8 mouse cellular contexts compared by ENCODE assay signal in genomic region chr8:122666338-122666764, GRCm38 (mm10). TPM values are rescaled to one million over a fixed set of nuclear protein-coding genes. Genes with fewer than 3 reads are reported as not detected.
A peak's percentile ranks its signal among the peaks of the same experiment; 100 is the strongest.
DNase-seq lines count a peak whose midpoint lies in the region; ATAC-seq and TF ChIP-seq lines count a peak whose summit lies in the region.

No protein-coding gene starts in this region.

- peaks cover 89% of the 10 kb centered on the region for H3K4me1 ChIP-seq in midbrain, embryonic 13.5 days (replicated peaks)
- peaks cover 8% of the 10 kb centered on the region for H3K4me1 ChIP-seq in midbrain, embryonic 11.5 days (ENCODE audit: control insufficient read depth, insufficient read depth, low read length)
- peaks cover 45% of the 10 kb centered on the region for H3K4me1 ChIP-seq in heart, postnatal 0 days (ENCODE audit: control insufficient read depth, insufficient read depth)
- peaks cover 83% of the 10 kb centered on the region for H3K4me1 ChIP-seq in limb, embryonic 12.5 days (replicated peaks)
- peaks cover 14% of the 10 kb centered on the region for H3K4me1 ChIP-seq in midbrain, postnatal 0 days (ENCODE audit: insufficient read depth, low read length)

- peak overlapping the region; percentile 14; the same call in 1 of the 2 replicates for H3K4me2 ChIP-seq in midbrain, embryonic 13.5 days (replicated peaks)
- no peak overlapping the region for H3K4me2 ChIP-seq in midbrain, embryonic 11.5 days
- peak overlapping the region; percentile 10; the same call in 1 of the 2 replicates for H3K4me2 ChIP-seq in heart, postnatal 0 days (ENCODE audit: low read depth, low read length)
- H3K4me2 ChIP-seq in limb, embryonic 12.5 days: peak overlapping the region; percentile 35; the same call in 1 of the 2 replicates
- no peak overlapping the region for H3K4me2 ChIP-seq in midbrain, postnatal 0 days (ENCODE audit: low read depth, low read length, poor library complexity, severe bottlenecking)

- H3K9ac ChIP-seq in midbrain, embryonic 13.5 days (replicated peaks): no peak overlapping the region; the same call in 1 of the 2 replicates
- H3K9ac ChIP-seq in midbrain, embryonic 11.5 days (ENCODE audit: low read length): no peak overlapping the region
- H3K9ac ChIP-seq in heart, postnatal 0 days (replicated peaks; ENCODE audit: low read depth, low read length): no peak overlapping the region
- H3K9ac ChIP-seq in limb, embryonic 12.5 days (replicated peaks): no peak overlapping the region
- no peak overlapping the region for H3K9ac ChIP-seq in midbrain, postnatal 0 days (replicated peaks; ENCODE audit: low read length, poor library complexity, severe bottlenecking)

- H3K27me3 ChIP-seq in midbrain, embryonic 13.5 days: 0 out of 2 replicates have a peak, but pooled peaks cover 4% of the 10 kb centered on the region
- peaks cover 8% of the 10 kb centered on the region for H3K27me3 ChIP-seq in midbrain, embryonic 11.5 days (ENCODE audit: control insufficient read depth, insufficient read depth, low read length)
- 0 out of 2 replicates have a peak, but pooled peaks cover 12% of the 10 kb centered on the region for H3K27me3 ChIP-seq in heart, postnatal 0 days (ENCODE audit: control insufficient read depth, insufficient read depth, low read length)
- H3K27me3 ChIP-seq in limb, embryonic 12.5 days: peaks cover 17% of the 10 kb centered on the region
- H3K27me3 ChIP-seq in midbrain, postnatal 0 days (ENCODE audit: insufficient read depth, low read length): no peaks in the 10 kb centered on the region

- no peaks in the 10 kb centered on the region for H3K36me3 ChIP-seq in midbrain, embryonic 13.5 days
- H3K36me3 ChIP-seq in midbrain, embryonic 11.5 days (ENCODE audit: control insufficient read depth, insufficient read depth, low read length): no peaks in the 10 kb centered on the region
- H3K36me3 ChIP-seq in heart, postnatal 0 days (replicated peaks; ENCODE audit: control insufficient read depth, insufficient read depth, low read length): no peaks in the 10 kb centered on the region
- no peaks in the 10 kb centered on the region for H3K36me3 ChIP-seq in limb, embryonic 12.5 days
- H3K36me3 ChIP-seq in midbrain, postnatal 0 days (ENCODE audit: insufficient read depth, low read length): no peaks in the 10 kb centered on the region

- no peaks in the 10 kb centered on the region for H3K9me3 ChIP-seq in midbrain, embryonic 13.5 days
- no peaks in the 10 kb centered on the region for H3K9me3 ChIP-seq in midbrain, embryonic 11.5 days (ENCODE audit: control insufficient read depth, low read length)
- H3K9me3 ChIP-seq in heart, postnatal 0 days (replicated peaks; ENCODE audit: control insufficient read depth, low read length): no peaks in the 10 kb centered on the region
- no peaks in the 10 kb centered on the region for H3K9me3 ChIP-seq in limb, embryonic 12.5 days
- H3K9me3 ChIP-seq in midbrain, postnatal 0 days (ENCODE audit: low read length): no peaks in the 10 kb centered on the region

- DNase-seq in midbrain, embryonic 11.5 days (ENCODE audit: low spot score, missing footprints): no peak
- DNase-seq in c-Kit-negative CD71-positive TER-119-positive erythroid progenitor cells, embryonic 14.5 days (ENCODE audit: low read depth, low spot score): peak; percentile 62
- peak; percentile 64 for DNase-seq in heart, postnatal 0 days (ENCODE audit: low spot score)
- DNase-seq in midbrain, postnatal 0 days (ENCODE audit: low spot score): no peak
- no peak for DNase-seq in right cerebral cortex, postnatal 25 days
- DNase-seq in gastrocnemius, postnatal 36 days: no peak

- no peak overlapping the region for H3K4me3 ChIP-seq in midbrain, embryonic 13.5 days (replicated peaks)
- H3K4me3 ChIP-seq in midbrain, embryonic 11.5 days (ENCODE audit: low read depth, low read length): no peak overlapping the region
- no peak overlapping the region for H3K4me3 ChIP-seq in heart, postnatal 0 days (ENCODE audit: low read depth, low read length)
- no peak overlapping the region for H3K4me3 ChIP-seq in limb, embryonic 12.5 days (replicated peaks)
- no peak overlapping the region for H3K4me3 ChIP-seq in midbrain, postnatal 0 days (ENCODE audit: low read depth, low read length)

- TF ChIP-seq EP300 in heart, postnatal 0 days (IDR thresholded peaks at IDR 0.05; ENCODE audit: low read depth): peak; percentile 60

- 72% methylated on average over 9 of the region's 9 CpGs for WGBS in midbrain, embryonic 13.5 days
- WGBS in midbrain, embryonic 11.5 days: 74% methylated on average over 9 of the region's 9 CpGs
- WGBS in heart, postnatal 0 days: 6% methylated on average over 9 of the region's 9 CpGs
- WGBS in limb, embryonic 12.5 days: 40% methylated on average over 9 of the region's 9 CpGs
- WGBS in midbrain, postnatal 0 days: 57% methylated on average over 9 of the region's 9 CpGs

- intact Hi-C loops in gastrocnemius, postnatal 36 days (cut with DNase I): no loop called here

- ATAC-seq in midbrain, embryonic 13.5 days: peak; percentile 62
- ATAC-seq in midbrain, embryonic 11.5 days (ENCODE audit: low FRiP score): no peak
- peak; percentile 66 for ATAC-seq in heart, postnatal 0 days (ENCODE audit: insufficient read depth, low read depth)
- ATAC-seq in limb, embryonic 12.5 days (ENCODE audit: insufficient number of reproducible peaks, insufficient read depth, low FRiP score, low TSS enrichment, low read depth): no peak
- no peak for ATAC-seq in midbrain, postnatal 0 days (ENCODE audit: low FRiP score)

- TF ChIP-seq CTCF in heart, postnatal 0 days (IDR thresholded peaks at IDR 0.05; ENCODE audit: low read depth): no peak
- no peak for TF ChIP-seq CTCF in midbrain, postnatal 0 days (IDR thresholded peaks at IDR 0.05)

- H3K27ac ChIP-seq in midbrain, embryonic 13.5 days: peak overlapping the region; percentile 57
- H3K27ac ChIP-seq in midbrain, embryonic 11.5 days (ENCODE audit: low read depth, low read length): no peak overlapping the region
- peak overlapping the region; percentile 82 for H3K27ac ChIP-seq in heart, postnatal 0 days (ENCODE audit: low read depth)
- H3K27ac ChIP-seq in limb, embryonic 12.5 days: peak overlapping the region; percentile 88
- H3K27ac ChIP-seq in midbrain, postnatal 0 days (ENCODE audit: low read depth, low read length): peak overlapping the region; percentile 38; the same call in 1 of the 2 replicates

RNA-seq across cellular contexts. Expression of gene Cbfa2t3, which starts 32.6 kb away (rescaled TPM):
- 20.2 and 20.9 TPM in 2 replicates for polyA plus RNA-seq in midbrain, embryonic 13.5 days (2015; fragmentation: Nextera tagmentation; extraction: Ambion mirVana)
- polyA plus RNA-seq in midbrain, embryonic 11.5 days (2014; fragmentation: Nextera tagmentation; extraction: Ambion mirVana): 6.1 and 6.4 TPM in 2 replicates
- 1.1 and 3.6 TPM in 2 replicates for total RNA-seq in heart, postnatal 0 days (2014; rRNA removed; ENCODE audit: low replicate concordance)
- 4.3 and 4.4 TPM in 2 replicates for polyA plus RNA-seq in heart, postnatal 0 days (2015; fragmentation: Nextera tagmentation; extraction: Ambion mirVana)
- 2.8 and 3.3 TPM in 2 replicates for polyA plus RNA-seq in limb, embryonic 12.5 days (2016; fragmentation: Nextera tagmentation; extraction: Ambion mirVana)
- total RNA-seq in midbrain, postnatal 0 days (2014; rRNA removed): 11.1 and 11.8 TPM in 2 replicates
- polyA plus RNA-seq in midbrain, postnatal 0 days (2015; fragmentation: Nextera tagmentation; extraction: Ambion mirVana): 13.3 and 15.9 TPM in 2 replicates
- 10 to 100 TPM; 17.0 to 18.7 TPM for total RNA-seq in gastrocnemius, postnatal 36 days (2021)

RNA-seq across cellular contexts. Expression of gene Pabpn1l, which starts 43.8 kb away (rescaled TPM):
- polyA plus RNA-seq in midbrain, embryonic 13.5 days (2015; fragmentation: Nextera tagmentation; extraction: Ambion mirVana): not detected in 2 replicates
- polyA plus RNA-seq in midbrain, embryonic 11.5 days (2014; fragmentation: Nextera tagmentation; extraction: Ambion mirVana): not detected in 2 replicates
- not detected in 2 replicates for total RNA-seq in heart, postnatal 0 days (2014; rRNA removed; ENCODE audit: low replicate concordance)
- not detected in 2 replicates for polyA plus RNA-seq in heart, postnatal 0 days (2015; fragmentation: Nextera tagmentation; extraction: Ambion mirVana)
- polyA plus RNA-seq in limb, embryonic 12.5 days (2016; fragmentation: Nextera tagmentation; extraction: Ambion mirVana): not detected in 2 replicates
- not detected in 2 replicates for total RNA-seq in midbrain, postnatal 0 days (2014; rRNA removed)
- polyA plus RNA-seq in midbrain, postnatal 0 days (2015; fragmentation: Nextera tagmentation; extraction: Ambion mirVana): not detected in 2 replicates
- not detected for total RNA-seq in gastrocnemius, postnatal 36 days (2021)

RNA-seq across cellular contexts. Expression of gene Trappc2l, which starts 54.9 kb away (rescaled TPM):
- 98.5 and 102 TPM in 2 replicates for polyA plus RNA-seq in midbrain, embryonic 13.5 days (2015; fragmentation: Nextera tagmentation; extraction: Ambion mirVana)
- 43.0 and 43.7 TPM in 2 replicates for polyA plus RNA-seq in midbrain, embryonic 11.5 days (2014; fragmentation: Nextera tagmentation; extraction: Ambion mirVana)
- 3.1 and 5.2 TPM in 2 replicates for total RNA-seq in heart, postnatal 0 days (2014; rRNA removed; ENCODE audit: low replicate concordance)
- 68.8 and 70.9 TPM in 2 replicates for polyA plus RNA-seq in heart, postnatal 0 days (2015; fragmentation: Nextera tagmentation; extraction: Ambion mirVana)
- 39.0 and 48.0 TPM in 2 replicates for polyA plus RNA-seq in limb, embryonic 12.5 days (2016; fragmentation: Nextera tagmentation; extraction: Ambion mirVana)
- total RNA-seq in midbrain, postnatal 0 days (2014; rRNA removed): 14.1 and 23.2 TPM in 2 replicates
- polyA plus RNA-seq in midbrain, postnatal 0 days (2015; fragmentation: Nextera tagmentation; extraction: Ambion mirVana): 135 and 138 TPM in 2 replicates
- total RNA-seq in gastrocnemius, postnatal 36 days (2021): 10 to 100 TPM; 38.2 to 40.6 TPM

RNA-seq across cellular contexts. Expression of gene Galns, which starts 55.1 kb away (rescaled TPM):
- 3.9 and 4.7 TPM in 2 replicates for polyA plus RNA-seq in midbrain, embryonic 13.5 days (2015; fragmentation: Nextera tagmentation; extraction: Ambion mirVana)
- polyA plus RNA-seq in midbrain, embryonic 11.5 days (2014; fragmentation: Nextera tagmentation; extraction: Ambion mirVana): 6.0 and 6.4 TPM in 2 replicates
- total RNA-seq in heart, postnatal 0 days (2014; rRNA removed; ENCODE audit: low replicate concordance): 11.6 and 16.1 TPM in 2 replicates
- polyA plus RNA-seq in heart, postnatal 0 days (2015; fragmentation: Nextera tagmentation; extraction: Ambion mirVana): 5.7 and 7.2 TPM in 2 replicates
- polyA plus RNA-seq in limb, embryonic 12.5 days (2016; fragmentation: Nextera tagmentation; extraction: Ambion mirVana): 5.9 and 8.4 TPM in 2 replicates
- 12.1 and 14.6 TPM in 2 replicates for total RNA-seq in midbrain, postnatal 0 days (2014; rRNA removed)
- 10.9 and 12.7 TPM in 2 replicates for polyA plus RNA-seq in midbrain, postnatal 0 days (2015; fragmentation: Nextera tagmentation; extraction: Ambion mirVana)
- total RNA-seq in gastrocnemius, postnatal 36 days (2021): 1 to 10 TPM; 1.3 to 1.6 TPM

Comparison
In these comparisons a context has a peak if more than half of its experiments do, and no peak if none do; other contexts are left out.
1. ATAC-seq: peak in midbrain, embryonic 13.5 days (single experiment) and heart, postnatal 0 days (single experiment); none in midbrain, embryonic 11.5 days (single experiment), limb, embryonic 12.5 days (single experiment) and midbrain, postnatal 0 days (single experiment).
2. H3K4me2 ChIP-seq: peak in midbrain, embryonic 13.5 days (single experiment), heart, postnatal 0 days (single experiment) and limb, embryonic 12.5 days (single experiment); none in midbrain, embryonic 11.5 days (single experiment) and midbrain, postnatal 0 days (single experiment).
3. DNase-seq: peak in c-Kit-negative CD71-positive TER-119-positive erythroid progenitor cells, embryonic 14.5 days (single experiment) and heart, postnatal 0 days (single experiment); none in midbrain, embryonic 11.5 days (single experiment), midbrain, postnatal 0 days (single experiment), right cerebral cortex, postnatal 25 days (single experiment) and gastrocnemius, postnatal 36 days (0 of 2).